In genomic region chr3:152569242-152569605, GRCm38 (mm10) we compare ENCODE assay signal across 13 mouse cellular contexts.
DNase-seq lines count a peak whose midpoint lies in the region; ATAC-seq and TF ChIP-seq lines count a peak whose summit lies in the region.
"Had no signal": no experiment of that assay in that cellular context is flagged by ENCODE, and none has a peak within 500 bp of the region (broad histone marks: within the 10 kb centered on the region; RNA-seq: fewer than 3 reads in every experiment).

No protein-coding gene starts in this region.

- ATAC-seq in lung, embryonic 14.5 days (ENCODE audit: insufficient read depth): peak; percentile 77
- ATAC-seq in intestine, embryonic 15.5 days: no peak; the same call in 1 of the 2 replicates
- ATAC-seq in midbrain, embryonic 16.5 days: no peak
- no peak for ATAC-seq in hindbrain, embryonic 11.5 days (ENCODE audit: low FRiP score)
- ATAC-seq in forebrain, embryonic 12.5 days (ENCODE audit: low FRiP score): no peak
- ATAC-seq: inflammation-experienced regulatory T-cells, adult 6 months had no signal

- peak overlapping the region; percentile 24 for H3K4me2 ChIP-seq in lung, embryonic 14.5 days
- no peak overlapping the region for H3K4me2 ChIP-seq in intestine, embryonic 15.5 days (replicated peaks)
- no peak overlapping the region for H3K4me2 ChIP-seq in midbrain, embryonic 16.5 days (ENCODE audit: low read length)
- H3K4me2 ChIP-seq in hindbrain, embryonic 11.5 days (replicated peaks; ENCODE audit: low read depth, low read length): no peak overlapping the region
- H3K4me2 ChIP-seq in forebrain, embryonic 12.5 days: no peak overlapping the region

- H3K9ac ChIP-seq in lung, embryonic 14.5 days: no peak overlapping the region
- no peak overlapping the region for H3K9ac ChIP-seq in intestine, embryonic 15.5 days
- H3K9ac ChIP-seq in midbrain, embryonic 16.5 days (ENCODE audit: low read depth, low read length): no peak overlapping the region
- no peak overlapping the region for H3K9ac ChIP-seq in hindbrain, embryonic 11.5 days (ENCODE audit: low read depth, low read length)
- no peak overlapping the region for H3K9ac ChIP-seq in forebrain, embryonic 12.5 days

- H3K9me3 ChIP-seq in lung, embryonic 14.5 days (ENCODE audit: low read depth, low read length): no peaks in the 10 kb centered on the region
- no peaks in the 10 kb centered on the region for H3K9me3 ChIP-seq in intestine, embryonic 15.5 days
- no peaks in the 10 kb centered on the region for H3K9me3 ChIP-seq in midbrain, embryonic 16.5 days (replicated peaks; ENCODE audit: control insufficient read depth, low read length, poor library complexity, severe bottlenecking)
- no peaks in the 10 kb centered on the region for H3K9me3 ChIP-seq in hindbrain, embryonic 11.5 days (ENCODE audit: control insufficient read depth, low read length)
- no peaks in the 10 kb centered on the region for H3K9me3 ChIP-seq in forebrain, embryonic 12.5 days

- peak overlapping the region; percentile 65; the same call in 1 of the 2 replicates for H3K27ac ChIP-seq in lung, embryonic 14.5 days (ENCODE audit: low read depth)
- H3K27ac ChIP-seq in intestine, embryonic 15.5 days: peak overlapping the region; percentile 60
- no peak overlapping the region for H3K27ac ChIP-seq in midbrain, embryonic 16.5 days (ENCODE audit: low read length)
- no peak overlapping the region for H3K27ac ChIP-seq in hindbrain, embryonic 11.5 days (ENCODE audit: low read depth, low read length)
- no peak overlapping the region for H3K27ac ChIP-seq in forebrain, embryonic 12.5 days

- H3K27me3 ChIP-seq in lung, embryonic 14.5 days (ENCODE audit: insufficient read depth, low read length): no peaks in the 10 kb centered on the region
- no peaks in the 10 kb centered on the region for H3K27me3 ChIP-seq in intestine, embryonic 15.5 days (replicated peaks)
- no peaks in the 10 kb centered on the region for H3K27me3 ChIP-seq in midbrain, embryonic 16.5 days (ENCODE audit: control insufficient read depth, insufficient read depth, low read depth, low read length)
- H3K27me3 ChIP-seq in hindbrain, embryonic 11.5 days (ENCODE audit: control insufficient read depth, insufficient read depth, low read length): no peaks in the 10 kb centered on the region
- H3K27me3 ChIP-seq in forebrain, embryonic 12.5 days: no peaks in the 10 kb centered on the region

- DNase-seq in lung, embryonic 14.5 days: peak; percentile 41
- no peak for DNase-seq in lung, postnatal 14 days
- peak; percentile 52 to 73 for DNase-seq in kidney, postnatal 4 days
- peak; percentile 54 for DNase-seq in thymus, postnatal 4 days
- no peak for DNase-seq in hindbrain, embryonic 11.5 days (ENCODE audit: low spot score)
- DNase-seq: adrenal gland, postnatal 14 days; cerebellum, adult 8-10 months; heart, adult 18-20 months; retina, postnatal 1 day had no signal

- TF ChIP-seq CTCF in lung, embryonic 14.5 days (IDR thresholded peaks at IDR 0.05; ENCODE audit: low read depth): no peak

- H3K36me3 ChIP-seq in lung, embryonic 14.5 days (ENCODE audit: insufficient read depth): no peaks in the 10 kb centered on the region
- no peaks in the 10 kb centered on the region for H3K36me3 ChIP-seq in intestine, embryonic 15.5 days
- H3K36me3 ChIP-seq in midbrain, embryonic 16.5 days (ENCODE audit: control insufficient read depth, insufficient read depth, low read length): no peaks in the 10 kb centered on the region
- H3K36me3 ChIP-seq in hindbrain, embryonic 11.5 days (ENCODE audit: control insufficient read depth, insufficient read depth, low read length): no peaks in the 10 kb centered on the region
- no peaks in the 10 kb centered on the region for H3K36me3 ChIP-seq in forebrain, embryonic 12.5 days (replicated peaks)

- H3K4me1 ChIP-seq in lung, embryonic 14.5 days (ENCODE audit: insufficient read depth): peaks cover 8% of the 10 kb centered on the region; the same call in 1 of the 2 replicates
- peaks cover 10% of the 10 kb centered on the region for H3K4me1 ChIP-seq in intestine, embryonic 15.5 days (replicated peaks)
- no peaks in the 10 kb centered on the region for H3K4me1 ChIP-seq in midbrain, embryonic 16.5 days (ENCODE audit: control insufficient read depth, insufficient read depth, low read length)
- no peaks in the 10 kb centered on the region for H3K4me1 ChIP-seq in hindbrain, embryonic 11.5 days (replicated peaks; ENCODE audit: control insufficient read depth, insufficient read depth, low read length)
- no peaks in the 10 kb centered on the region for H3K4me1 ChIP-seq in forebrain, embryonic 12.5 days

- 19% methylated on average over 6 of the region's 6 CpGs for WGBS in lung, embryonic 14.5 days
- WGBS in intestine, embryonic 15.5 days: 15% methylated on average over 6 of the region's 6 CpGs
- 84% methylated on average over 6 of the region's 6 CpGs for WGBS in midbrain, embryonic 16.5 days
- WGBS in hindbrain, embryonic 11.5 days: 78% methylated on average over 6 of the region's 6 CpGs
- WGBS in forebrain, embryonic 12.5 days: 85% methylated on average over 6 of the region's 6 CpGs

- H3K4me3 ChIP-seq in lung, embryonic 14.5 days (ENCODE audit: low read depth, low read length): no peak overlapping the region
- H3K4me3 ChIP-seq in intestine, embryonic 15.5 days (replicated peaks): no peak overlapping the region
- no peak overlapping the region for H3K4me3 ChIP-seq in midbrain, embryonic 16.5 days (ENCODE audit: low read depth, low read length)
- no peak overlapping the region for H3K4me3 ChIP-seq in hindbrain, embryonic 11.5 days (ENCODE audit: low read depth, low read length)
- H3K4me3 ChIP-seq in forebrain, embryonic 12.5 days (replicated peaks): no peak overlapping the region

Comparison
In these comparisons a context has a peak if more than half of its experiments do, and no peak if none do; other contexts are left out.
1. DNase-seq: peak in lung, embryonic 14.5 days (single experiment), kidney, postnatal 4 days (2 of 2) and thymus, postnatal 4 days (single experiment); none in lung, postnatal 14 days (single experiment) and hindbrain, embryonic 11.5 days (single experiment).
2. H3K27ac ChIP-seq: peak in lung, embryonic 14.5 days (single experiment) and intestine, embryonic 15.5 days (single experiment); none in midbrain, embryonic 16.5 days (single experiment), hindbrain, embryonic 11.5 days (single experiment) and forebrain, embryonic 12.5 days (single experiment).